Mouse (Mus musculus) MEL (cell line): ENCODE data around the gene Usp54. TPM values are rescaled to one million over a fixed set of nuclear protein-coding genes. Genes with fewer than 3 reads are reported as not detected.

Experiments
- DNase-seq: peaks from one replicate; pipeline ENCODE4 v3.0.0; 2011; ENCODE audit warnings: low read depth, low spot score
- H3K27ac ChIP-seq: 2 replicates; pipeline ENCODE4 v1.5.1; 2012; ENCODE audit warnings: low read depth, mild to moderate bottlenecking, control low read depth, low read length, moderate library complexity; ENCODE audit not compliant: control insufficient read depth
- H3K27me3 ChIP-seq, 2 experiments: fragments of 150-350 bp in 1 of 2; sonication (generic) in 1 of 2; 2 replicates each; pipeline ENCODE4 v1.6.1; 2012; ENCODE audit warnings: low read length in 2 of 2, mild to moderate bottlenecking in 2 of 2, improper control_type of control experiment in 1 of 2, moderate library complexity in 1 of 2; ENCODE audit not compliant: insufficient read depth in 2 of 2, control insufficient read depth in 1 of 2
- H3K36me3 ChIP-seq, 2 experiments: 2 replicates each; pipeline ENCODE4 v1.6.1; 2012 to 2014; ENCODE audit warnings: low read length in 2 of 2, improper control_type of control experiment in 1 of 2, inconsistent platforms in 1 of 2, mild to moderate bottlenecking in 1 of 2; ENCODE audit not compliant: insufficient read depth in 2 of 2, control insufficient read depth in 1 of 2
- H3K4me1 ChIP-seq, 2 experiments: fragments of 150-350 bp in 1 of 2; sonication (generic) in 1 of 2; 2 replicates each; pipeline ENCODE4 v1.6.1; 2012; ENCODE audit warnings: low read length in 2 of 2, improper control_type of control experiment in 1 of 2, mild to moderate bottlenecking in 1 of 2; ENCODE audit not compliant: insufficient read depth in 2 of 2, control insufficient read depth in 1 of 2
- H3K4me3 ChIP-seq, 2 experiments: fragments of 150-350 bp in 1 of 2; sonication (generic) in 1 of 2; 2 replicates each; pipeline ENCODE4 v1.5.1; 2012; ENCODE audit warnings: low read depth in 2 of 2, low read length in 2 of 2, mild to moderate bottlenecking in 2 of 2, moderate library complexity in 2 of 2, control low read depth in 1 of 2, improper control_type of control experiment in 1 of 2; ENCODE audit not compliant: control insufficient read depth in 1 of 2, insufficient read depth in 1 of 2
- H3K79me2 ChIP-seq: 2 replicates; pipeline ENCODE4 v1.6.1; 2012; ENCODE audit warnings: mild to moderate bottlenecking, low read length, moderate library complexity; ENCODE audit not compliant: control insufficient read depth, poor library complexity, insufficient read depth
- H3K9ac ChIP-seq: 2 replicates; pipeline ENCODE4 v1.6.1; 2012; ENCODE audit warnings: low read depth, mild to moderate bottlenecking, control low read depth, low read length, moderate library complexity; ENCODE audit not compliant: control insufficient read depth, poor library complexity, severe bottlenecking
- H3K9me3 ChIP-seq: fragments of 150-350 bp; sonication (generic); replicated peaks from 2 replicates; pipeline ENCODE4 v1.6.1; 2012; ENCODE audit warnings: mild to moderate bottlenecking, low read length, improper control_type of control experiment, moderate library complexity; ENCODE audit not compliant: insufficient read depth
- CHD1 ChIP-seq: IDR thresholded peaks from 2 replicates; pipeline ENCODE4 v1.6.1; 2012; ENCODE audit warnings: low read depth, mild to moderate bottlenecking, inconsistent platforms, low read length, improper control_type of control experiment
- CHD2 ChIP-seq: IDR thresholded peaks from 2 replicates; pipeline ENCODE4 v1.6.1; 2011; ENCODE audit warnings: low read length, improper control_type of control experiment
- CTCF ChIP-seq, 3 experiments: IDR thresholded peaks in 2 of 3; conservative IDR thresholded peaks in 1 of 3; 2 replicates each; pipeline ENCODE4 v1.5.1; 2011 to 2012; ENCODE audit warnings: low read length in 3 of 3, low read depth in 2 of 3, mild to moderate bottlenecking in 2 of 3, improper control_type of control experiment in 1 of 3, inconsistent platforms in 1 of 3, mixed read lengths in 1 of 3, moderate library complexity in 1 of 3; ENCODE audit not compliant: control insufficient read depth in 1 of 3, insufficient read depth in 1 of 3, poor library complexity in 1 of 3, severe bottlenecking in 1 of 3
- E2F4 ChIP-seq: IDR thresholded peaks from 2 replicates; pipeline ENCODE4 v1.6.1; 2011; ENCODE audit warnings: low read depth, low read length, improper control_type of control experiment, borderline replicate concordance
- ETS1 ChIP-seq: IDR thresholded peaks from 2 replicates; pipeline ENCODE4 v1.6.1; 2012; ENCODE audit warnings: low read depth, mild to moderate bottlenecking, inconsistent platforms, low read length, improper control_type of control experiment, moderate library complexity
- GABPA ChIP-seq: IDR thresholded peaks from 2 replicates; pipeline ENCODE4 v1.6.1; 2012; ENCODE audit warnings: low read depth, mild to moderate bottlenecking, inconsistent platforms, low read length, improper control_type of control experiment, moderate library complexity
- MAX ChIP-seq: IDR thresholded peaks from 2 replicates; pipeline ENCODE4 v1.6.1; 2011; ENCODE audit warnings: low read length, improper control_type of control experiment
- MAZ ChIP-seq: IDR thresholded peaks from 2 replicates; pipeline ENCODE4 v1.6.1; 2012; ENCODE audit warnings: low read depth, mild to moderate bottlenecking, inconsistent platforms, low read length, improper control_type of control experiment
- MXI1 ChIP-seq: IDR thresholded peaks from 2 replicates; pipeline ENCODE4 v1.6.1; 2011; ENCODE audit warnings: mild to moderate bottlenecking, low read depth, low read length, improper control_type of control experiment
- MYC ChIP-seq: IDR thresholded peaks from 2 replicates; pipeline ENCODE4 v1.6.1; 2011; ENCODE audit warnings: low read depth, mild to moderate bottlenecking, low read length, improper control_type of control experiment, moderate library complexity
- NRF1 ChIP-seq: IDR thresholded peaks from 2 replicates; pipeline ENCODE4 v1.6.1; 2014; ENCODE audit warnings: low read depth, mild to moderate bottlenecking, inconsistent platforms, low read length, improper control_type of control experiment, moderate library complexity; ENCODE audit not compliant: poor library complexity, insufficient read depth, severe bottlenecking
- RAD21 ChIP-seq: IDR thresholded peaks from 2 replicates; pipeline ENCODE4 v1.6.1; 2011; ENCODE audit warnings: mild to moderate bottlenecking, low read depth, low read length, improper control_type of control experiment
- RCOR1 ChIP-seq: IDR thresholded peaks from 2 replicates; pipeline ENCODE4 v1.6.1; 2012; ENCODE audit warnings: low read depth, mild to moderate bottlenecking, inconsistent platforms, low read length, improper control_type of control experiment
- TCF12 ChIP-seq: IDR thresholded peaks from 2 replicates; pipeline ENCODE4 v1.6.1; 2014; ENCODE audit warnings: low read depth, mild to moderate bottlenecking, inconsistent platforms, low read length, improper control_type of control experiment, moderate library complexity
- UBTF ChIP-seq: IDR thresholded peaks from 2 replicates; pipeline ENCODE4 v1.6.1; 2012; ENCODE audit warnings: low read depth, mild to moderate bottlenecking, inconsistent platforms, low read length, improper control_type of control experiment, moderate library complexity, borderline replicate concordance; ENCODE audit not compliant: insufficient read depth
- USF1 ChIP-seq: IDR thresholded peaks from 2 replicates; pipeline ENCODE4 v1.6.1; 2014; ENCODE audit warnings: low read depth, mild to moderate bottlenecking, inconsistent platforms, low read length, improper control_type of control experiment, moderate library complexity
- ZC3H11A ChIP-seq: IDR thresholded peaks from 2 replicates; pipeline ENCODE4 v1.6.1; 2012; ENCODE audit warnings: low read depth, mild to moderate bottlenecking, inconsistent platforms, low read length, improper control_type of control experiment
- ZMIZ1 ChIP-seq: IDR thresholded peaks from 2 replicates; pipeline ENCODE4 v1.6.1; 2012; ENCODE audit warnings: low read depth, mild to moderate bottlenecking, inconsistent platforms, low read length, improper control_type of control experiment, moderate library complexity
- polyA plus RNA-seq, 2 experiments: library from polyadenylated mRNA; stranded (reverse) in 1 of 2; unstranded in 1 of 2; fragments of >175 nt in 1 of 2; fragments of >200 nt in 1 of 2; gene quantifications; 2 replicates each; pipeline versions ENCODE4 v1.2.1 to v1.2.4; 2012; ENCODE audit warnings: low replicate concordance in 2 of 2, low read depth in 1 of 2; ENCODE audit not compliant: insufficient read length in 2 of 2, insufficient read depth in 1 of 2, missing spikeins in 1 of 2
- total RNA-seq: library from RNA; depleted of rRNA; stranded (reverse); fragments of 300-350 nt; gene quantifications from 2 replicates; pipeline ENCODE4 v1.2.3, GENCODE M21; 2012

Gene Usp54
- total and polyA plus RNA-seq, 3 experiments: 1.5 to 2.6 TPM; not detected in 1

GRCm38 (mm10) chr14:20607396-20608126, 33.3 kb downstream of the Usp54 start (continued):
- TF ChIP-seq CHD1 (no peak), RCOR1 (no peak), CTCF (IDR thresholded peaks at IDR 0.05 in 2 of 3, conservative IDR thresholded peaks at IDR 0.05 in 1 of 3; ENCODE audit: control insufficient read depth in 1 of 3, insufficient read depth in 1 of 3, low read depth in 2 of 3, low read length in 3 of 3, poor library complexity in 1 of 3, severe bottlenecking in 1 of 3) (no peak), NRF1 (no peak), TCF12 (peak; percentile 41; the same call in 1 of the 2 replicates), USF1 (0 out of 2 replicates have a peak, but pooled peaks have one; percentile 3), MAX (no peak), MAZ (no peak), RAD21 (no peak), ZC3H11A (no peak), ZMIZ1 (no peak)

GRCm38 (mm10) chr14:20601287-20601686, 39.6 kb downstream of the Usp54 start:
- H3K79me2 ChIP-seq: no peaks in the 10 kb centered on the region
- peaks cover 8 to 17% of the 10 kb centered on the region in 2 experiments for H3K4me1 ChIP-seq
- no peak for TF ChIP-seq CHD2
- TF ChIP-seq RCOR1: no peak
- no peak for TF ChIP-seq GABPA
- TF ChIP-seq UBTF: no peak
- no peak for TF ChIP-seq ETS1
- TF ChIP-seq E2F4: no peak
- TF ChIP-seq MYC: no peak
- no peak for TF ChIP-seq TCF12
- DNase-seq: no peak
- no peak overlapping the region for H3K4me3 ChIP-seq
- no peaks in the 10 kb centered on the region for H3K9me3 ChIP-seq
- peaks cover 0 to 11% of the 10 kb centered on the region in 2 experiments; a peak in 2 of 4 replicates for H3K36me3 ChIP-seq
- H3K27me3 ChIP-seq: no peaks in the 10 kb centered on the region
- no peak overlapping the region for H3K27ac ChIP-seq
- H3K9ac ChIP-seq: no peak overlapping the region

GRCm38 (mm10) chr14:20600203-20600602, 40.7 kb downstream of the Usp54 start:
- TF ChIP-seq RCOR1: no peak
- no peak for TF ChIP-seq E2F4
- no peak for TF ChIP-seq MXI1
- Histone ChIP-seq H3K4me1 (peaks cover 8 to 17% of the 10 kb centered on the region in 2 experiments), H3K27ac (no peak overlapping the region), H3K9ac (no peak overlapping the region), H3K79me2 (no peaks in the 10 kb centered on the region), H3K36me3 (peaks cover 0 to 11% of the 10 kb centered on the region in 2 experiments; a peak in 2 of 4 replicates), H3K4me3 (no peak overlapping the region), H3K9me3 (no peaks in the 10 kb centered on the region), H3K27me3 (no peaks in the 10 kb centered on the region)
- no peak for DNase-seq
